Mouse (Mus musculus): ENCODE results near the gene 1700015F17Rik.

GRCm38 (mm10) chr5:5465256-5465655 lies 13.7 kb downstream of the 1700015F17Rik start:
- TF ChIP-seq CTCF (IDR thresholded peaks at IDR 0.05; ENCODE audit: control insufficient read depth, insufficient read depth, insufficient replicate concordance, low read depth, low read length) (no peak), POLR2A (IDR thresholded peaks at IDR 0.05; ENCODE audit: control insufficient read depth, low read depth, low read length) (no peak)

Measured in testis, adult 2 months (tissue).